Mouse (Mus musculus) erythroblast, embryonic 14.5 days (primary cell): ENCODE data around the gene Npr3. TPM values are rescaled to one million over a fixed set of nuclear protein-coding genes. Genes with fewer than 3 reads are reported as not detected.

Source experiments
- H3K27me3 ChIP-seq: 2 replicates; pipeline ENCODE4 v1.6.1; 2012; ENCODE audit warnings: inconsistent platforms; ENCODE audit not compliant: control insufficient read depth
- H3K36me3 ChIP-seq: 2 replicates; pipeline ENCODE4 v1.6.1; 2012; ENCODE audit warnings: mild to moderate bottlenecking, inconsistent platforms; ENCODE audit not compliant: control insufficient read depth
- H3K4me1 ChIP-seq: 2 replicates; pipeline ENCODE4 v1.6.1; 2012; ENCODE audit warnings: inconsistent platforms; ENCODE audit not compliant: control insufficient read depth
- H3K4me3 ChIP-seq: replicated peaks from 2 replicates; pipeline ENCODE3; 2012; ENCODE audit warnings: moderate library complexity, mild to moderate bottlenecking, inconsistent platforms
- H3K9me3 ChIP-seq: 2 replicates; pipeline ENCODE4 v1.6.1; 2012; ENCODE audit warnings: low read length, inconsistent platforms, mixed read lengths; ENCODE audit not compliant: control insufficient read depth
- GATA1 ChIP-seq: IDR thresholded peaks from 2 replicates; pipeline ENCODE4 v1.6.1; 2012; ENCODE audit warnings: low read length, inconsistent platforms, mixed read lengths
- TAL1 ChIP-seq: IDR thresholded peaks from 3 replicates; pipeline ENCODE4 v1.6.1; 2012; ENCODE audit warnings: low read length, inconsistent platforms, mixed read lengths
- polyA plus RNA-seq: library from polyadenylated mRNA; stranded (reverse); fragments of >175 nt; gene quantifications from 2 replicates; pipeline ENCODE4 v1.2.3, GENCODE M21; 2012

Npr3 gene
- polyA plus RNA-seq, result not detected in 2 replicates

DNA sequence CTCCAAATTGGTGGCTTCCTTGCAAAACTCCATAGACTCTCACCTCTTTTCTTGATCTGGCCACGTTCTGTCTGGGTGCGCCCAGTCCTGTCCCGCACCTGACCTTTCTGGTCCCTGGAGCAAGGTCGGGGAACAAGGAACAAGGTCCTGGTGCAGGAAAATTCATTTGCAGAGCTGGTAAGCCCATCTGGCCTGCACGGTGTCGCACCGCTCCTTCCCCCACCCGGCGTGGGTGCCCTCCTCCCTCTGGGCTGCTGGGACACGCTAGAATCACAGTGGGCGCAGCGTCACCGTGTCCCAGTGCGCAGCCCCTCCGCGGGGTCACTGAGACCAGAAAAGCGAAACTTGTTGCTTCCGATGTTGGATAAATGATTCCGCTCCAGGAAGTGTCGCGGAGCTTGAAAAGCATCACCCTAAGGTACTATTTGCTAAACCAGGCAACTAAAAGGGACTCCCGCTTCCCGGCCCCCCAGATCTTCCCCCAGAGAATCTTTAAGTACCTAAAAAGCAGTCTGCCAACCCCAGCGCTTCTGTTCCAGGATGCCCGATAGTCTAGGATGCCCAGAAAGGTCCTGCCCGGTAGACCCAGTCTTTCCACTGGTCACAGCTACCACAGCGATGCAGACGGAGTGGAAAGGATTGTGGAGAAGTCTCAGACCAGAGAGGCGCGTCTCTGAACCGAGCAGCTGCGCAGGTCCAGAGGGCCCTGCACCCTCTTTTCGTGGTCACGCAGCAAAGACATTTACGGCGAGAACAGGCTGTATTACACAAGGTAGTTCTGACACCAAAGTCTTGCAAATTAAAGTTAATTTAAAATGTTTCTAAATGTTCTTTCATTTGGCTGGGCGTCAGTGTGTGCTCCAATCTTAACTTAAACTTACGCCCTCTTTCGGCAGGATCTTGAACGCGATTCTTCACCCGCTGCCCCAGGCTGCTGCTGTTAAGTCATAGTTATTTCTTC, at the start of gene Npr3:
TSS of gene Npr3 (minus strand) at position 717 of the 961 bp plus-strand sequence.
- no peaks in the 10 kb centered on the region for H3K4me1 ChIP-seq
- no peaks in the 10 kb centered on the region for H3K36me3 ChIP-seq
- TF ChIP-seq TAL1 (no peak), GATA1 (no peak)
- H3K9me3 ChIP-seq, result no peaks in the 10 kb centered on the region
- H3K4me3 ChIP-seq, result peak within 1 kb of the TSS; percentile 49
- peaks cover 55% of the 10 kb centered on the region for H3K27me3 ChIP-seq

GRCm38 (mm10) chr15:11956129-11956528, 49.0 kb upstream of the Npr3 start:
- TF ChIP-seq TAL1 (no peak), GATA1 (no peak)
- no peaks in the 10 kb centered on the region for H3K9me3 ChIP-seq
- no peaks in the 10 kb centered on the region for H3K36me3 ChIP-seq
- no peaks in the 10 kb centered on the region for H3K4me1 ChIP-seq
- no peak overlapping the region for H3K4me3 ChIP-seq
- no peaks in the 10 kb centered on the region for H3K27me3 ChIP-seq

DNA sequence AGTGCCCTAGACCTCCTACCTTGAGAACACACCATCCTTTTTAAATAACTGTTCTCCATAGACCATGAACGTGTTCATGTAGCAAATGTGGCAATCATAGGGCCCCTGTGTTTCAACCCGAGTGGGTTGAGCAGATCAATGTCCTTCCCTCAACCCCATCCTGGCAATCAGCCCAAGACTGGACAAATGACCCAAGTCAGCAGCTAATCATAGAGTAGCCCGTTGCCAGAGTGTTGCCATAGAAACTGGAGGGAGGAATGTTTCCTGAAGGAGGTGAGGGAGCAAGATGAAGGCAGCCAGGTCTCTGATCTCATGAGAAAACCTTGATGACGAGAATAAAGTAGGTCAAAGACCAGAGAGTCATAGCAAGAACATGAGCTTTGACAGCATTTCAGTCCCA, 47.1 kb upstream of the Npr3 start:
- Histone ChIP-seq H3K36me3 (no peaks in the 10 kb centered on the region), H3K9me3 (peaks cover 2% of the 10 kb centered on the region; the same call in 1 of the 2 replicates), H3K27me3 (no peaks in the 10 kb centered on the region), H3K4me1 (no peaks in the 10 kb centered on the region), H3K4me3 (no peak overlapping the region)
- TF ChIP-seq TAL1, result no peak
- TF ChIP-seq GATA1, result no peak

DNA sequence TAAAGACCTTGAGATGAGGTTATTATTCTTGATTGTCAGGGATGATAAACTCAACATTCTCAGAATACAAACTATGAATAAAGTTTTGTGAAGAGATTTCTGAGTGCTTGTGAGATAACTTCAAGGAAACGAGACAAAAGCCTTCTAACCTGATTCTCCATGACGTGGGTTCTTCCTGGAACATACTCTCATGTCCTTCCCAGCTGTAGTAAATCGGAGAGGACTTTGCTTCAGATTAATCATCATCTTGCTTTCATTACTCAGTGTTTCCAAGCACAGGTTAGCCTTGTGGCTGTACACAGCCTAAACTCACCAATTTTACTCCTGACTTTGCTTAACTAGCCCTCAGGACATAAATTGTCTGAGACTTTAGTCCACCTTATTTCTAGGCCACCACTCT, 45.1 kb upstream of the Npr3 start:
- Histone ChIP-seq H3K4me3 (no peak overlapping the region), H3K4me1 (no peaks in the 10 kb centered on the region), H3K36me3 (no peaks in the 10 kb centered on the region), H3K27me3 (no peaks in the 10 kb centered on the region), H3K9me3 (peaks cover 2% of the 10 kb centered on the region; the same call in 1 of the 2 replicates)
- TF ChIP-seq GATA1 (no peak), TAL1 (no peak)

DNA sequence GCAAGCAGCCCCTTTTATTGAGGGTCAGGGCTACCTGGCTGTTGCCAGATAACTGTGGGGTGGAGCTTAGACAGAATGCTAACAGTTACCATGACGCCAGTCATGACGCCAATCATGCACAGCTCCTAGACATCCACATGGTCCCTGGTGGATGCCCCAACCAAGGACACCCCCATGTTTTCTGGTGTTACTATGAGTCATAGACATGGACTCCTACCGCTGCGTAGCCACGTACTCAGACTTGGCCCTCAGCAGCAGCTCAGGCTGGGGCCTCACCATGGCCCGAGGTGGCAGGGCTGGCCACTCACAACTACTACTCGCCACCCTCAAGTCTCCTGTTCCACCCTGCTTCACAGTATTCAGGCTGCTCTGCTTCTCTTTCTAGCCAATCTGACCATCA, 44.1 kb upstream of the Npr3 start:
- TF ChIP-seq TAL1 (no peak), GATA1 (no peak)
- Histone ChIP-seq H3K9me3 (peaks cover 2% of the 10 kb centered on the region; the same call in 1 of the 2 replicates), H3K4me3 (no peak overlapping the region), H3K27me3 (no peaks in the 10 kb centered on the region), H3K36me3 (no peaks in the 10 kb centered on the region), H3K4me1 (no peaks in the 10 kb centered on the region)

GRCm38 (mm10) chr15:11950144-11950543, 43.1 kb upstream of the Npr3 start:
- H3K4me3 ChIP-seq, result no peak overlapping the region
- H3K9me3 ChIP-seq, result peaks cover 2% of the 10 kb centered on the region; the same call in 1 of the 2 replicates
- TF ChIP-seq GATA1 (no peak), TAL1 (no peak)
- no peaks in the 10 kb centered on the region for H3K36me3 ChIP-seq
- H3K27me3 ChIP-seq, result no peaks in the 10 kb centered on the region
- H3K4me1 ChIP-seq, result no peaks in the 10 kb centered on the region

GRCm38 (mm10) chr15:11949490-11949889, 42.4 kb upstream of the Npr3 start:
- Histone ChIP-seq H3K9me3 (peaks cover 2% of the 10 kb centered on the region; the same call in 1 of the 2 replicates), H3K4me3 (no peak overlapping the region), H3K36me3 (no peaks in the 10 kb centered on the region), H3K27me3 (no peaks in the 10 kb centered on the region), H3K4me1 (no peaks in the 10 kb centered on the region)
- TF ChIP-seq GATA1 (no peak), TAL1 (no peak)

DNA sequence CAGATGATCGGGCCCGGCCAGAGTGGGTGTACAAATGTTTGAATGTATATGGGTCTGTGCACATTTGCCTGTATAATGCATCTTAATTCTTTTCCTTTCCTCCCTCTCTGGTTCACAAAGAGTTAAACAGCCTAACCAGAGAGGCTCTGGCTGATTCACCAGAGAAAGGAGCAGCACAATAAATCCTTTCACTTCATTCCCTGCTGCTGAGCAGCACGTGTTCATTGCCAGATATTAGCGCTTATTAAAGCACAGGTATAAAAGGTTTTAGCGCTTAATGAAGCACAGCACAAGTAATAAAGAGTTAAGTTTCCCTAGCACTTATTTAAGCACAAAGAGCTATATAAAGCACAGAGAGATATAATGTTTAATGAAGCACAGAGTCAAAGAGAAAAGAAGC, 33.8 kb upstream of the Npr3 start:
- Histone ChIP-seq H3K9me3 (no peaks in the 10 kb centered on the region), H3K4me3 (no peak overlapping the region), H3K4me1 (no peaks in the 10 kb centered on the region), H3K36me3 (no peaks in the 10 kb centered on the region), H3K27me3 (no peaks in the 10 kb centered on the region)
- TF ChIP-seq TAL1 (no peak), GATA1 (no peak)

- no peak overlapping the region for H3K4me3 ChIP-seq
- no peaks in the 10 kb centered on the region for H3K36me3 ChIP-seq
- H3K4me1 ChIP-seq, result no peaks in the 10 kb centered on the region
- TF ChIP-seq GATA1, result no peak
- no peak for TF ChIP-seq TAL1
- H3K9me3 ChIP-seq, result peaks cover 2% of the 10 kb centered on the region; the same call in 1 of the 2 replicates
- H3K27me3 ChIP-seq, result no peaks in the 10 kb centered on the region
These were observed 20.7 kb upstream of the Npr3 start for GRCm38 (mm10) chr15:11927742-11928141.
